Comparison of ENCODE assay signal across 20 mouse cellular contexts in the genomic region with DNA sequence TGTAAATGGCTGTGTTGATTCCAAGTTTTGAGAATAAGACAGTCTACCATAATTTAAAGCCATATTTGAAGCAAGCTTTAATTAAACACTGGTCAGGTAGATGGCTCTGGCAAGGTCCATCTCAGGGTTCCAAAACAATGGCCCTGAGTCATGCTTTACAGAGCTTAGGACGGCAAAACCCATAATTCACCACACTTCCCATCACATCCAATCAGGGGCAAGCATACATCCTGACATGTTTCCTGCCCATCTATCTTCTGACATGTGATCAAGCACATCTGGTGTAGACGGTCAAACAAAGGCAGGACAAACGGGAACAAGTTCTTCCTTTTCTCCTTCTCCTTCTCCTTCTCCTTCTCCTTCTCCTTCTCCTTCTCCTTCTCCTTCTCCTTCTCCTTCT.
A peak's percentile ranks its signal among the peaks of the same experiment; 100 is the strongest.
DNase-seq lines count a peak whose midpoint lies in the region; ATAC-seq and TF ChIP-seq lines count a peak whose summit lies in the region.
"Had no signal": no experiment of that assay in that cellular context is flagged by ENCODE, and none has a peak within 500 bp of the region (broad histone marks: within the 10 kb centered on the region; RNA-seq: fewer than 3 reads in every experiment).

No protein-coding gene starts in this region.

- no peak overlapping the region for H3K9ac ChIP-seq in kidney, postnatal 0 days (ENCODE audit: low read depth, low read length)
- H3K9ac ChIP-seq in lung, embryonic 16.5 days (ENCODE audit: low read length), result no peak overlapping the region
- H3K9ac ChIP-seq: embryonic facial prominence, embryonic 12.5 days; forebrain, embryonic 13.5 days; forebrain, embryonic 15.5 days had no signal

- WGBS in kidney, postnatal 0 days, result 33% methylated on average over 3 of the region's 3 CpGs
- WGBS in lung, embryonic 16.5 days, result 52% methylated on average over 3 of the region's 3 CpGs
- 46% methylated on average over 3 of the region's 3 CpGs for WGBS in lung, adult 2 months

- H3K36me3 ChIP-seq in kidney, postnatal 0 days (ENCODE audit: insufficient read depth, low read length), result no peaks in the 10 kb centered on the region
- no peaks in the 10 kb centered on the region for H3K36me3 ChIP-seq in lung, embryonic 16.5 days (ENCODE audit: control insufficient read depth, insufficient read depth, low read length)
- H3K36me3 ChIP-seq in megakaryocyte, embryonic 14.5 days (replicated peaks; ENCODE audit: low read length), result peaks cover 3% of the 10 kb centered on the region
- H3K36me3 ChIP-seq: embryonic facial prominence, embryonic 10.5 days; embryonic facial prominence, embryonic 12.5 days; forebrain, embryonic 15.5 days had no signal

- H3K27ac ChIP-seq in kidney, postnatal 0 days, result no peak overlapping the region
- no peak overlapping the region for H3K27ac ChIP-seq in lung, embryonic 16.5 days (ENCODE audit: low read length)
- H3K27ac ChIP-seq: embryonic facial prominence, embryonic 10.5 days; embryonic facial prominence, embryonic 12.5 days; forebrain, embryonic 13.5 days; forebrain, embryonic 15.5 days had no signal

- no peak overlapping the region for H3K4me3 ChIP-seq in kidney, postnatal 0 days (replicated peaks; ENCODE audit: low read depth, low read length)
- no peak overlapping the region for H3K4me3 ChIP-seq in lung, embryonic 16.5 days (ENCODE audit: low read length)
- no peak overlapping the region for H3K4me3 ChIP-seq in lung, adult 2 months (replicated peaks; ENCODE audit: extremely low read depth, low read depth, low read length)
- peak overlapping the region; percentile 70 for H3K4me3 ChIP-seq in megakaryocyte, embryonic 14.5 days (replicated peaks)
- H3K4me3 ChIP-seq: embryonic facial prominence, embryonic 10.5 days; embryonic facial prominence, embryonic 12.5 days; forebrain, embryonic 13.5 days; forebrain, embryonic 15.5 days had no signal

- peak; percentile 37 for DNase-seq in kidney, postnatal 0 days (ENCODE audit: low spot score)
- no peak for DNase-seq in kidney, postnatal 10 days
- no peak for DNase-seq in lung, adult 2 months
- DNase-seq in layer of hippocampus, postnatal 36 days, result no peak
- DNase-seq: adrenal gland, adult 2 months; adrenal gland, postnatal 10 days; adrenal gland, postnatal 25 days; cerebellum, adult 11 months; cerebellum, adult 18-20 months; cerebellum, adult 8-10 months; cerebellum, adult 9-11 months; cerebellum, postnatal 14 days; cerebellum, postnatal 36 days had no signal

- TF ChIP-seq CTCF in kidney, postnatal 0 days (IDR thresholded peaks at IDR 0.05; ENCODE audit: low read depth), result no peak
- no peak for TF ChIP-seq CTCF in lung, adult 2 months (IDR thresholded peaks at IDR 0.05; ENCODE audit: insufficient read depth, low read length)

- ATAC-seq in kidney, postnatal 0 days (replicated peaks; ENCODE audit: low FRiP score, low read depth), result no peak
- ATAC-seq in lung, embryonic 16.5 days (ENCODE audit: low read depth), result peak; percentile 51; the same call in 1 of the 2 replicates
- ATAC-seq in megakaryocyte, adult 5-6 weeks (ENCODE audit: poor library complexity, severe bottlenecking), result no peak
- ATAC-seq: forebrain, embryonic 13.5 days; forebrain, embryonic 15.5 days had no signal

- no peaks in the 10 kb centered on the region for H3K27me3 ChIP-seq in kidney, postnatal 0 days (ENCODE audit: insufficient read depth, low read length)
- H3K27me3 ChIP-seq in lung, embryonic 16.5 days (ENCODE audit: control insufficient read depth, insufficient read depth, low read depth, low read length), result no peaks in the 10 kb centered on the region
- no peaks in the 10 kb centered on the region for H3K27me3 ChIP-seq in megakaryocyte, embryonic 14.5 days (replicated peaks)
- H3K27me3 ChIP-seq: embryonic facial prominence, embryonic 12.5 days; forebrain, embryonic 13.5 days; forebrain, embryonic 15.5 days had no signal

- H3K4me1 ChIP-seq in kidney, postnatal 0 days (replicated peaks; ENCODE audit: insufficient read depth, low read length), result peaks cover 14% of the 10 kb centered on the region
- peaks cover 23% of the 10 kb centered on the region for H3K4me1 ChIP-seq in lung, embryonic 16.5 days (replicated peaks; ENCODE audit: control insufficient read depth, insufficient read depth, low read length)
- peaks cover 9% of the 10 kb centered on the region for H3K4me1 ChIP-seq in lung, adult 2 months (ENCODE audit: control insufficient read depth, insufficient read depth, low read length)
- peaks cover 99% of the 10 kb centered on the region for H3K4me1 ChIP-seq in megakaryocyte, embryonic 14.5 days

- no peak overlapping the region for H3K4me2 ChIP-seq in kidney, postnatal 0 days (ENCODE audit: low read length)
- no peak overlapping the region for H3K4me2 ChIP-seq in lung, embryonic 16.5 days (ENCODE audit: low read depth, low read length)
- H3K4me2 ChIP-seq: embryonic facial prominence, embryonic 12.5 days; forebrain, embryonic 13.5 days; forebrain, embryonic 15.5 days had no signal

- no peak for TF ChIP-seq POLR2A in lung, adult 2 months (IDR thresholded peaks at IDR 0.05; ENCODE audit: borderline replicate concordance, extremely low read depth, low read depth, low read length)

- no peaks in the 10 kb centered on the region for H3K9me3 ChIP-seq in kidney, postnatal 0 days (replicated peaks; ENCODE audit: low read length)
- H3K9me3 ChIP-seq in lung, embryonic 16.5 days (ENCODE audit: control insufficient read depth, low read length), result no peaks in the 10 kb centered on the region
- H3K9me3 ChIP-seq in megakaryocyte, embryonic 14.5 days, result no peaks in the 10 kb centered on the region
- H3K9me3 ChIP-seq: embryonic facial prominence, embryonic 10.5 days; embryonic facial prominence, embryonic 12.5 days; forebrain, embryonic 13.5 days; forebrain, embryonic 15.5 days had no signal
